Mouse (Mus musculus): ENCODE measurements around the gene Nrxn2. TPM values are rescaled to one million over a fixed set of nuclear protein-coding genes. Genes with fewer than 3 reads are reported as not detected.

Gene Nrxn2
- polyA plus RNA-seq, 1 experiment, result 7.3 TPM

DNA sequence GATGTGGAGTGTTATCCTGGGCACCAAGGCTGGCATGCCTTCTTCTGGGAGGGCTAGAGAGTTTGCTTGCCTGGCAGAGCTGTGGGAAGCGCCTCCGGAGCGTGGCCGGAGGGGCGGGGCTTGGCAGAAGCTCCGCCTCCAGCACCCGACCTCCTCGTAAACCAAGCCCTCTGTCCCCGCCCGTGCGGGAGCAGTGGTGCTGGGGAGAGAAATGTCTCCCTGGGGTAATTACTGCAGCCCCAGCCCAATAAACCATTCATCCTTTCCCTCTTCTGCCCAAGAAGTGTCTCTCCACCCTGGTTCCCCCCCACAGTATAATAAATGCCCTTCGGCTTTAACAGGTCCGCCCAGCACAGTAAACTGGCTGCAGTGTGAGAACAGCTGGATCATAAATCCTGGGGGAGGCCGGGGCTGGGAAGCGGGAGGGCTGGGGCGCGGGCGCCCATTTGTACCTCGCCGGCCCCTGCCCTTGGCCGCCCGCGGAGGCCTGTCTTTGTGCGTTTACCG, 83.6 kb downstream of the Nrxn2 start:
- whole genome bisulfite sequencing, result 2% methylated on average over 25 of the region's 25 CpGs
- no peak overlapping the region for H3K4me3 ChIP-seq (replicated peaks; ENCODE audit: extremely low read depth, low read depth, low read length)
- DNase-seq, result no peak
- H3K4me1 ChIP-seq (ENCODE audit: control insufficient read depth, insufficient read depth, low read length), result no peaks in the 10 kb centered on the region
- TF ChIP-seq POLR2A (IDR thresholded peaks at IDR 0.05; ENCODE audit: borderline replicate concordance, extremely low read depth, low read depth, low read length), result no peak
- no peak for TF ChIP-seq CTCF (IDR thresholded peaks at IDR 0.05; ENCODE audit: insufficient read depth, low read length)

DNA sequence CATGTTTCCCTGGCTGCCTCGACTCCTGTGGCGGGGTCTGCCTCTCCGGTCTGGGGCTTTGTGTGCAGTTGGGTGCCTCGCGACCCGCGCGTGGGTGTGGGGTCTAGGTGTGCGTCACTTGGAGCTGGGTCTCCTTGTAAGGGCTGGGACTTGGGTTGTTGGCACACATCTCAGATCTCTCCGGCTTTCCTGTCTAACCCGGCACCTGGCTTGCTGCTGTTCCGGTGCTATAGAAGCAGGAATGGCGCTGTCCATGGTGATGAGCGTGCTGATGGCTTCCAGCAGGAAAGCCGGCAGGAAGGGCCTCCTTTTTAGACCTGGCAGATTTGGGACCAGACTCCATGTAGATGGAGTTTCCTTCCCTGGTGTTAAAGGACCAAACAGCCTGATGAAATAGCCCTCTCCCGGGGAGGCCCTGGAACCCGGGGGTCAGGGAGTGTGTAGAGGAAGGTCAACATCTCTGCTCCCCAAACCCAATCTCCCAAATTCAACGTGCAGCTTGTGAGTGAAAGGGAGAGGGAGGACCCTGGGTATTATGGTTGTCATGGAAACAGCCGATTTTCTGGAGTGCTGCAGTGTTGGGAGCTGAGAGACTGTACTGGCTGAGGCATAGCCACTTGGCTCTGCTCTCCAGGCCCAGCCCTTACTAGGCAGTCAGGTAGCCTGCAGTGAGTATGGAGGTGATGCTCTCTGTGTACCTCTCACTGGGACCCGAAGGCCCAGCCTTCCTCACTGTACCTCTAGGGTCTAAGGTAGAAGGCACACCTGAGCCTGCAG, 84.2 kb downstream of the Nrxn2 start:
- TF ChIP-seq CTCF (IDR thresholded peaks at IDR 0.05; ENCODE audit: insufficient read depth, low read length), result no peak
- no peak for TF ChIP-seq POLR2A (IDR thresholded peaks at IDR 0.05; ENCODE audit: borderline replicate concordance, extremely low read depth, low read depth, low read length)
- Histone ChIP-seq H3K4me3 (replicated peaks; ENCODE audit: extremely low read depth, low read depth, low read length) (no peak overlapping the region), H3K4me1 (ENCODE audit: control insufficient read depth, insufficient read depth, low read length) (no peaks in the 10 kb centered on the region)
- 5% methylated on average over 20 of the region's 20 CpGs for WGBS
- DNase-seq, result peak; percentile 36

DNA sequence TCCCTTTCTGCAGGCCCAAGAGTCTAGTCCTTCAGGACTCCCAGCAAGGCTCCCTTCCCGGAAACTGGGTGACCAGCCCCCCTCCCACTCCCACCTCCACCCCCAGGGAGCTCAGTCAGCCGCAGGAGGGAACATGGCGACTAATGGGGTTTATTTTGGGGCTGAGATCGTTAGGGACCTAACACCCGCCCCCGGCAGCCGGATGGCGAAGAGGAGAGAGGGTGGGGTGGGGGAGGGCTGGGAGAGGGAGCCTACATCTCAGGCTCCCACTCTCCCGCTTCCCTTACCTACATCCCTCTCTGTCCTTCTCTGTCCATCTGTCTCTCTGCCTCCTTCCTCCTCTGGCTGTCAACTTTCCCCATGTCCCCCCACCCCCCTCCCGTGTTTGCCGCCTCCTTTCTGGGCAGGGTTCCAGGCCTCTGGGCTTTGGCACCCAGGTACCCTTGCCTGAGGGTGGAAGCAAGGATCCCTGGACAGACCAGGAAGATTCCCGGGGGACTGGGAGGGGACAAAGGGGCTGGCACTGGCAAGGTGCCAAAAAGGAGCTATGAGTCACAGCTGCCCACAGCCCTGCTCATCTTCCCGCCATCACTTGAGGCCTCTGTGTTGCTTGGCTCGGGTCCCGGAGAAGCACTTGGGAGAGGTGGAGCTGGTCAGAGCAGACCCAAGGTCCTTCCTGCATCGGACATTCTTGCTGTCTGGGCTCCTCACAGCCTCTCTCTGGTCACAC, 85.6 kb downstream of the Nrxn2 start:
- whole genome bisulfite sequencing, result 18% methylated on average over 16 of the region's 16 CpGs
- no peak for TF ChIP-seq POLR2A (IDR thresholded peaks at IDR 0.05; ENCODE audit: borderline replicate concordance, extremely low read depth, low read depth, low read length)
- TF ChIP-seq CTCF (IDR thresholded peaks at IDR 0.05; ENCODE audit: insufficient read depth, low read length), result no peak
- no peak overlapping the region for H3K4me3 ChIP-seq (replicated peaks; ENCODE audit: extremely low read depth, low read depth, low read length)
- no peaks in the 10 kb centered on the region for H3K4me1 ChIP-seq (ENCODE audit: control insufficient read depth, insufficient read depth, low read length)
- DNase-seq, result no peak

DNA sequence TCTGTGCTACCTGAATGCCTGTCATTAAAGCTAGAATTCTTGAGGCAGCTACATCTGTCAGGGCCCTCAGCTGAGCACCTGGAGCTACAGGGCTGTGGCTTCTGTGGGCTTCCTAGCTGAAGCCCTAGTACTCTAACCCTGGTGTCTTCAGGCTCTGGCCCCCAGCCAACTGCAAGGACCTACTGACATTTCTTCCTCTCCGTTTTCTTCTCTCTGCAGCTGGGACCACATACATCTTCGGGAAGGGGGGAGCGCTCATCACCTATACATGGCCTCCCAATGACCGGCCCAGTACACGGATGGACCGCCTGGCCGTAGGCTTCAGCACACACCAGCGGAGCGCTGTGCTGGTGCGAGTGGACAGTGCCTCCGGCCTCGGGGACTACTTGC, 86.1 kb downstream of the Nrxn2 start:
- no peak for DNase-seq
- TF ChIP-seq CTCF (IDR thresholded peaks at IDR 0.05; ENCODE audit: insufficient read depth, low read length) (no peak), POLR2A (IDR thresholded peaks at IDR 0.05; ENCODE audit: borderline replicate concordance, extremely low read depth, low read depth, low read length) (no peak)
- 77% methylated on average over 12 of the region's 12 CpGs for WGBS

DNA sequence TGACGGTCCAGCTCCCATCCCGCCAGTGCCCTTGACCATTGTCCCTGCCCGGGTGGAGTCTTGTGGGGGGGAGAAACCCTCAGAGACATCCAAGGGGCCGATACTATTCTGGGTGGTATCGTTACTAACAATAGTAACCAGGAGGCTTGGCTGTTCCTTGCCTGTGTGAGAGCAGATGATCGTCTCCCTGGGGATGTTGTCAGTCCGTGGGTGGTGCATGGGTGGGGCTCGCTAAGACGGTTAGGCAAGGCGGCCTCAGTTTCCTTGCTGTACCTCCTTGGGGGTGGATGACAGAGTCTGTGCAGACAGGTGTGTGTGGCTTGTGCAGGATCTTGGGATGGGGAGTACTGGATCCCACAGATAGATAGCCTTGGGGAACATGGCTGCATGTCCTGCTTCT, 88.9 kb downstream of the Nrxn2 start:
- no peak for DNase-seq
- 34% methylated on average over 10 of the region's 10 CpGs for WGBS
- no peaks in the 10 kb centered on the region for H3K4me1 ChIP-seq (ENCODE audit: control insufficient read depth, insufficient read depth, low read length)
- no peak overlapping the region for H3K4me3 ChIP-seq (replicated peaks; ENCODE audit: extremely low read depth, low read depth, low read length)
- no peak for TF ChIP-seq CTCF (IDR thresholded peaks at IDR 0.05; ENCODE audit: insufficient read depth, low read length)

More for the DNA sequence above, 86.1 kb downstream of the Nrxn2 start:
- Histone ChIP-seq H3K4me1 (ENCODE audit: control insufficient read depth, insufficient read depth, low read length) (no peaks in the 10 kb centered on the region), H3K4me3 (replicated peaks; ENCODE audit: extremely low read depth, low read depth, low read length) (no peak overlapping the region)

DNA sequence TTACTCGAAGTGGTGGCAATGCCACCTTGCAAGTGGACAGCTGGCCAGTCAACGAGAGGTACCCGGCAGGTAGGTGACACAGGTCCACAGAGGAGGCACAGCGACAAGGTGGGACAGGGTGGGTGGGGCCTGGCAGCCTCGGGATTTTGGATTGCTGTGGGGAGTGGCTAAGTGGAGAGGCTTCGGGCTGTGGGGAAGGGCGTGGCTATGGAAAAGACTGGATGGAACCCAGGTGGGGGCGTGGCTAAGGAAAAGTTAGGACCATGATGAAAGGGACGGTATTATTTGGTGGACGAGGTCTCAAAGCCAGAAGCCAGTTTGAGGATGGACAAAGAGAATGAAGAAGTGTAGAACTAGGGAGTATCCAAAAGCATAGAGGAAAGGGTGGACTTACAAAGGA, 91.3 kb downstream of the Nrxn2 start:
- WGBS, result 69% methylated on average over 10 of the region's 10 CpGs
- TF ChIP-seq POLR2A (IDR thresholded peaks at IDR 0.05; ENCODE audit: borderline replicate concordance, extremely low read depth, low read depth, low read length) (no peak), CTCF (IDR thresholded peaks at IDR 0.05; ENCODE audit: insufficient read depth, low read length) (no peak)

DNA sequence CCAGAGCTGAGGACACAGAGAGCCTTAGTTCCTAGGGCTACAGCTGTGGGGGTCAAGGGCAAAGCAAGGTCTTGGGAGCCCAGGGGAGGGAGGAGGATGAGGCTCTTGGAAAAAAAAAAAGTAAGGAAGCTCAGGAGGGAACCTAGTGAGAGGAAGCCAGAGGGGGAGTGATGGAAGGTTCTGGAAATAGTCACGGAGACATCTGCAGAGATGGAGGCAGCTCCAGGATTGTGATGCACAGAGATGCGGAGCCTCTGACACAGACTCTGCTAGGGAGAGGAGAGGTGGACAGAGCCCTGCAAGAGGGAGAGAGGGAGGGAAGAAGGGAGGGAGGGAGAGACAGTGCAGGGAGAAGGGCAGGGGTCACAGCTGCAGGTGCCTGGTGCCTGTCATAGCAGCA, 92.0 kb downstream of the Nrxn2 start:
- TF ChIP-seq POLR2A (IDR thresholded peaks at IDR 0.05; ENCODE audit: borderline replicate concordance, extremely low read depth, low read depth, low read length), result no peak
- TF ChIP-seq CTCF (IDR thresholded peaks at IDR 0.05; ENCODE audit: insufficient read depth, low read length), result no peak
- 82% methylated on average over 2 of the region's 2 CpGs for WGBS
- no peak for DNase-seq
- no peaks in the 10 kb centered on the region for H3K4me1 ChIP-seq (ENCODE audit: control insufficient read depth, insufficient read depth, low read length)
- no peak overlapping the region for H3K4me3 ChIP-seq (replicated peaks; ENCODE audit: extremely low read depth, low read depth, low read length)

More for the DNA sequence above, 91.3 kb downstream of the Nrxn2 start:
- H3K4me1 ChIP-seq (ENCODE audit: control insufficient read depth, insufficient read depth, low read length), result no peaks in the 10 kb centered on the region
- DNase-seq, result no peak
- H3K4me3 ChIP-seq (replicated peaks; ENCODE audit: extremely low read depth, low read depth, low read length), result no peak overlapping the region

DNA sequence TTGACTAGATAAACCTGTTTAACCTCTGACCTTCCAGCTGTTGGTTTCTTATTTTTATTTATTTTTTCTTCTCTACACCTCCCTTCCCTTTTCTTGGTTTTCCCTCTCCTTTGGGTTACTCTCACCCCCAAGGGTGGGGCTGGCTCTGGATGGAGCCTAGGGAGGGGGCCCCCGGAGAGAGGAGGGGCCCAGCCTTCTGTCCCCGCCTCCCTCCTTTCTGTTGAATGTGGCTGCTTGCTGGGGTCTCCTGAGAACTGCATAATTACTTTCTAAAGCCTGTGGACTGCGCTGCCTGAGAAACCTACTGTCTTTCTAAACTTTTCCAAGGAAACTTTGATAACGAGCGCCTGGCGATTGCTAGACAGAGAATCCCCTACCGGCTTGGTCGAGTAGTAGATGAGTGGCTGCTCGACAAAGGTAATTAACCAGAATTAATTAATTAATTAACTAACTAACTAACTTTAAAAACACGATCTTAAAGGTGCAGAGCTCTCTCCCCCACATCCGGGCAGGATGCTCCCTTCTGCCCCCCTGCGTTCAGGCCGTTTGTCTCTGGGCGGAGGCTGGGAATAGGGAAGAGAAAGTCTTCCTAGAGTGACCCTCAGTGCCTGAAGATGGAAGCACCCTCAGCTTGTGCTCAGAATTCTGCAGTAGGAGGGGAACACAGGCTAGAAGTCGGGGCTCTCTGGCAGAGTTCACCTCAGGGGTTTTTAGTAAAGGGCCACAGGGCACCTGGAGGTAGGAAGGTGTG, 95.0 kb downstream of the Nrxn2 start:
- no peak for DNase-seq
- TF ChIP-seq POLR2A (IDR thresholded peaks at IDR 0.05; ENCODE audit: borderline replicate concordance, extremely low read depth, low read depth, low read length) (no peak), CTCF (IDR thresholded peaks at IDR 0.05; ENCODE audit: insufficient read depth, low read length) (no peak)
- 15% methylated on average over 15 of the region's 15 CpGs for WGBS
- Histone ChIP-seq H3K4me1 (ENCODE audit: control insufficient read depth, insufficient read depth, low read length) (no peaks in the 10 kb centered on the region), H3K4me3 (replicated peaks; ENCODE audit: extremely low read depth, low read depth, low read length) (no peak overlapping the region)

DNA sequence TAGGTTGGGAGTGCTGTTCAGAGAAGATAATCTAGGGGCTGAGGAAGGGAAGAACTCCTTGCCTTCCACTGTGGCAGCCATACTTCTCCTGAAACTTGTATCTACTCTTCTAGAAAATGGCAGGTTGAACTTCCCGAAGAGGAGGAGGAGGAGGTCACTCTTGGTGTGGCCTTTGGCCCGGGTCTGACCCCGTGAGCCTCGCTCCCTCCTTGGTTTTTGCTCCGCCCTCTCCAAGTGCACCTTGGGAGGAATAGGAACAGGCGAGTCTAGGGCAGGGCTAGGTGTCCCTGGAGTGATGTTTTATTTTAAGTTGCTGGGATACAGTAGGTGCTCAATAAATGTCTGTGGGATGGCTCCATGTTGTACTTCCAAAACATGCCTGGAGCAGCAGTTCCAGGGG, 96.4 kb downstream of the Nrxn2 start:
- no peak for DNase-seq
- TF ChIP-seq CTCF (IDR thresholded peaks at IDR 0.05; ENCODE audit: insufficient read depth, low read length) (no peak), POLR2A (IDR thresholded peaks at IDR 0.05; ENCODE audit: borderline replicate concordance, extremely low read depth, low read depth, low read length) (no peak)
- H3K4me3 ChIP-seq (replicated peaks; ENCODE audit: extremely low read depth, low read depth, low read length), result no peak overlapping the region
- WGBS, result 58% methylated on average over 6 of the region's 6 CpGs
- no peaks in the 10 kb centered on the region for H3K4me1 ChIP-seq (ENCODE audit: control insufficient read depth, insufficient read depth, low read length)

Measured in lung, adult 2 months (tissue).